Mouse (Mus musculus) kidney, adult 2 months (tissue): ENCODE measurements at regions not wholly inside any gene's neighbourhood (a gene's known extent, or its start where the extent isn't known, plus 50 kb on each side); places are given as distances from the start of the nearest gene placed in this dataset.

Experiments
- CTCF ChIP-seq: fragments of 200-500 bp; conservative IDR thresholded peaks from 2 replicates; pipeline ENCODE4 v1.5.1; 2011; ENCODE audit warnings: low read depth, mild to moderate bottlenecking, control low read depth, low read length, moderate library complexity, mixed read lengths; ENCODE audit not compliant: insufficient read depth, insufficient read length
- POLR2A ChIP-seq: fragments of 200-500 bp; IDR thresholded peaks from one replicate; pipeline ENCODE4 v1.6.1; 2011; ENCODE audit warnings: low read depth, low read length, control low read depth

- TF ChIP-seq CTCF (no peak), POLR2A (no peak)
Measured at GRCm38 (mm10) chr15:7483686-7484085, 85.5 kb upstream of the Egflam start.
